Mouse (Mus musculus): ENCODE data around the gene Cped1.

GRCm38 (mm10) chr6:21959909-21960308 lies 25.8 kb upstream of the Cped1 start:
- no peak for TF ChIP-seq EP300 (IDR thresholded peaks at IDR 0.05; ENCODE audit: low read depth)
- no peak for TF ChIP-seq CTCF (IDR thresholded peaks at IDR 0.05; ENCODE audit: low read depth)
